Mouse (Mus musculus) ovary, adult 10 weeks (tissue): ENCODE data around the gene Hexim2. TPM values are rescaled to one million over a fixed set of nuclear protein-coding genes. Genes with fewer than 3 reads are reported as not detected.

Source experiments
- polyA plus RNA-seq: library from polyadenylated mRNA; stranded (reverse); fragments of 350-450 nt; fragmentation: Illumina TruSeq; extraction: RNeasy Lipid Tissue Mini Kit (QIAGEN cat#74804); gene quantifications from one replicate; pipeline ENCODE4 v1.2.3, GENCODE M21; 2014

Hexim2 gene
- polyA plus RNA-seq = 3.1 TPM

GRCm38 (mm10) chr11:103131701-103132575 lies at the start of gene Hexim2:
Gene Hexim2, plus strand, starts transcription at chr11:103132429.

GRCm38 (mm10) chr11:103101481-103101865 lies 30.8 kb upstream of the Hexim2 start, which contains the start of the genes Plcd3 and Acbd4:
Gene Plcd3, minus strand, starts transcription at chr11:103101658.
Gene Acbd4, plus strand, starts transcription at chr11:103101682.

GRCm38 (mm10) chr11:103116008-103116818 lies 16.0 kb upstream of the Hexim2 start, which contains the start of gene Hexim1:
Gene Hexim1, plus strand, starts transcription at chr11:103116231.

GRCm38 (mm10) chr11:103170494-103171285 lies 38.5 kb downstream of the Hexim2 start, which contains the start of gene Fmnl1:
Gene Fmnl1, plus strand, starts transcription at chr11:103171107.

Other genes starting within 250 kb of the Hexim2 start
- not detected for gene Fam187a, start 247.3 kb upstream of the Hexim2 start, polyA plus RNA-seq
- not detected for gene Gfap, start 231.5 kb upstream of the Hexim2 start, polyA plus RNA-seq
- 0.77 TPM for gene Kif18b, start 207.3 kb upstream of the Hexim2 start, polyA plus RNA-seq
- gene C1ql1, start 185.7 kb upstream of the Hexim2 start, polyA plus RNA-seq = not detected
- 10.2 TPM for gene Nmt1, start 104.2 kb upstream of the Hexim2 start, polyA plus RNA-seq
- 10.7 TPM for gene Dcakd, start 104.1 kb upstream of the Hexim2 start, polyA plus RNA-seq
- gene Plcd3, start 30.8 kb upstream of the Hexim2 start, polyA plus RNA-seq = not detected
- gene Acbd4, start 30.7 kb upstream of the Hexim2 start, polyA plus RNA-seq = not detected
- 60.1 TPM for gene Hexim1, start 16.2 kb upstream of the Hexim2 start, polyA plus RNA-seq
- not detected for gene Fmnl1, start 38.7 kb downstream of the Hexim2 start, polyA plus RNA-seq
- gene 1700023F06Rik, start 76.1 kb downstream of the Hexim2 start, polyA plus RNA-seq = not detected
- gene Spata32, start 86.0 kb downstream of the Hexim2 start, polyA plus RNA-seq = not detected
- gene Map3k14, start 135.0 kb downstream of the Hexim2 start, polyA plus RNA-seq = not detected
- 0.26 TPM for gene Arhgap27, start 231.3 kb downstream of the Hexim2 start, polyA plus RNA-seq